Mouse (Mus musculus) liver, embryonic 16.5 days (tissue): ENCODE results near the gene Trpv2. TPM values are rescaled to one million over a fixed set of nuclear protein-coding genes. Genes with fewer than 3 reads are reported as not detected.

ENCODE experiments used
- ATAC-seq: fragments of 200-750 bp; cut with Nextera tagmentation; 2 replicates; pipeline ENCODE4 v1.8.0; 2017; ENCODE audit warnings: low read depth, mild to moderate bottlenecking, moderate number of reproducible peaks, moderate library complexity
- H3K27ac ChIP-seq: fragments of 300-500 bp; sonication (generic); 2 replicates; pipeline ENCODE4 v1.5.1; 2014; ENCODE audit warnings: mild to moderate bottlenecking, low read length
- H3K27me3 ChIP-seq: fragments of 300-500 bp; sonication (generic); 2 replicates; pipeline ENCODE4 v1.6.1; 2014; ENCODE audit warnings: low read depth, low read length, mixed read lengths; ENCODE audit not compliant: control insufficient read depth, insufficient read depth
- H3K36me3 ChIP-seq: fragments of 300-500 bp; sonication (generic); 2 replicates; pipeline ENCODE4 v1.6.1; 2014; ENCODE audit warnings: mild to moderate bottlenecking; ENCODE audit not compliant: control insufficient read depth, insufficient read depth
- H3K4me1 ChIP-seq: fragments of 300-500 bp; sonication (generic); 2 replicates; pipeline ENCODE4 v1.6.1; 2014; ENCODE audit warnings: low read depth, low read length, mixed read lengths; ENCODE audit not compliant: control insufficient read depth
- H3K4me2 ChIP-seq: fragments of 300-500 bp; sonication (generic); 2 replicates; pipeline ENCODE4 v1.6.1; 2014; ENCODE audit warnings: low read depth, low read length, mixed read lengths
- H3K4me3 ChIP-seq: fragments of 300-500 bp; sonication (generic); 2 replicates; pipeline ENCODE4 v1.5.1; 2014; ENCODE audit warnings: low read depth, mild to moderate bottlenecking, low read length
- H3K9ac ChIP-seq: fragments of 300-500 bp; sonication (generic); 2 replicates; pipeline ENCODE4 v1.6.1; 2014; ENCODE audit warnings: low read depth, low read length
- H3K9me3 ChIP-seq: fragments of 300-500 bp; sonication (generic); replicated peaks from 2 replicates; pipeline ENCODE4 v1.6.1; 2016; ENCODE audit warnings: low read length; ENCODE audit not compliant: control insufficient read depth
- WGBS: fragments of 180-500 bp; shearing (Covaris S2); extraction: QIAGEN DNeasy Blood & Tissue Kit; methylation state at CpG from one replicate; pipeline ENCODE4 v1.1.7; 2014; ENCODE audit not compliant: insufficient replicate concordance; 5-methylcytosine and 5-hydroxymethylcytosine counted together
- polyA plus RNA-seq: library from polyadenylated mRNA; unstranded; fragments of >200 nt; fragmentation: Nextera tagmentation; extraction: Ambion mirVana; gene quantifications from 2 replicates; pipeline ENCODE4 v1.2.1, GENCODE M21; 2015

Trpv2 gene
- polyA plus RNA-seq, 1 experiment from 2014 or later, result 5.0 TPM

DNA sequence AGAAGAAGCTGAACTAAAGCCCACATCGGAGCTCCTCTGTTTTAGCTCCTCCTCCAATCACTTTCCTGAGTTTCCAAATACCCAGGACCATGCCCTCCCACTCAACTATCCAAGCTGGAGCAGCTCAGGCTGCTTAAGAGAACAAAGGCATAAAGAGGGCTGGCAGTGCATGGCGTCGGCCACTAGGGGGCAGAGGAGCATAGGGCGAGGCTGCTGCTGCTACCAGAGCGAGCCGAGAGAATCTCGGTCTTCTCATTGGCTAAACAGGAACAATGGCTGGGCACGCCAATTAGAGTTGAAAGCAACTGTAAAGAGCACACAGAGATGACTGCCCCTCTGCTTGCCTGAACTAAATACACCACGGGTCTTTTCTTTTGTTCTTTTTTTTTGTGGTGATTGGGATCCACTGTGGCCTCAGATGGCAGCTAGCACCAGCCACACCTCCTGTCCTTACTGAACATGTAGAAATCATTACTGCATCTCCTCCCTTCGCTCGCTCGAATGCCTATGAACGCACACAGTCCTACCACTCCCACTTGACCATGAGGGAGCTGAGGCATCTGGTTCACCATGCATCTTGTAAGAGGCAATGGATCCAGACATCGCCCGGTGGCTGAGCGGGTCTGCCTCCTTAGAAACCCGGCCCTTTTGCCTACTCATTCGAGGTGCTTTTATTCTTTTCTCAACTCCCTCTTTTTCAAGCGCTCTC is 39.5 kb downstream of the Trpv2 start:
- Histone ChIP-seq H3K4me1 (no peaks in the 10 kb centered on the region; the same call in 1 of the 2 replicates), H3K4me3 (no peak overlapping the region), H3K27ac (no peak overlapping the region), H3K27me3 (no peaks in the 10 kb centered on the region), H3K4me2 (no peak overlapping the region), H3K9me3 (no peaks in the 10 kb centered on the region), H3K9ac (no peak overlapping the region), H3K36me3 (no peaks in the 10 kb centered on the region)
- 32% methylated on average over 19 of the region's 19 CpGs for WGBS
- peak; percentile 66 for ATAC-seq

DNA sequence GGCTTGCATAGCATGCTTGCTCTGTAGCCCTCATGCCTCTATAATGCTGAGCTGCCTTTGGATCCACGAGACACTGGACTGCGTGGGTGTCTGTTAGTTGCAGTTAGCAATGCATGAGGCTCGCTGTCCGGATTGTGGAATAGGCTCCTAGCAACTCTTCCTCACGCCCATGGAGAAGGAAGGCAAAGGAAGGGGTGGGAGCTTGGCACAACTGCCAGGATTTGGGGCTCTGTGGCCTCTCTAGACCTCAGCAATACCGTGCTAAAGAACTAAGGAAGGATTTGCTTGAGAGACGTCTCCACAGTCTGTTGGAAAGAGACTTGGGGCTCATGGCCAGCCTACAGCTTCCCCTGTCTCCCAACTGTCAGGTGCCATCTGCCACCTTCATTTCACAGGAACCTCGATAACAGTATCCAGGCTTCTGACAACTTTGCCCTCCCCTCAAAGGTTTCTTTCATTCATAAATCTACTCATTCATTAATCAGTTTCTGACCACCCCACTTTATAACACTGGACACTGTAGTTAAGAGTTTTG is 40.7 kb downstream of the Trpv2 start:
- Histone ChIP-seq H3K4me1 (no peaks in the 10 kb centered on the region), H3K9me3 (no peaks in the 10 kb centered on the region), H3K4me3 (no peak overlapping the region), H3K36me3 (no peaks in the 10 kb centered on the region), H3K27ac (no peak overlapping the region), H3K4me2 (no peak overlapping the region), H3K9ac (no peak overlapping the region), H3K27me3 (no peaks in the 10 kb centered on the region)
- ATAC-seq, result no peak
- 65% methylated on average over 8 of the region's 8 CpGs for WGBS

DNA sequence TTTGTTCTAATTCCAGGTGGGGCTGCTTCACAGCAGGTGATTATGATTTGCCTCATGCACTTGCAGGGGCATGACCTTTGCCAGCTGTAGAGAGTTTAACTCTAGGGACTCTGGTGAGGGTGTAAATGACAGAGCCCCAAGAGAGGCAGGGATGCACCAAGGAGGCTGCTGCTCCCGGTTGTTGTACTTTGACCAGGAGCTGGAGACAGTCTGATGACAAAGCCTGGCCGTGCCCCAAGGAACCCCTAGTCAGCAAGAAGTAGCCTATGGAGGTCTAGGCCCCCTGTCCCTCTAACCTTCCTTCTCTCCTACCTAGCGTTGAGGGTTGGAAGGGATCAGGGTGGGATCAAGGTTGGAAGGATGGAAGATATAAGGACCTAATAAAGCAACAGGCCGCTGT is 41.2 kb downstream of the Trpv2 start:
- ATAC-seq, result no peak
- Histone ChIP-seq H3K4me2 (no peak overlapping the region), H3K27me3 (no peaks in the 10 kb centered on the region), H3K4me3 (no peak overlapping the region), H3K27ac (no peak overlapping the region), H3K9ac (no peak overlapping the region), H3K9me3 (no peaks in the 10 kb centered on the region), H3K36me3 (no peaks in the 10 kb centered on the region), H3K4me1 (no peaks in the 10 kb centered on the region)
- WGBS, result 73% methylated on average over 4 of the region's 4 CpGs

DNA sequence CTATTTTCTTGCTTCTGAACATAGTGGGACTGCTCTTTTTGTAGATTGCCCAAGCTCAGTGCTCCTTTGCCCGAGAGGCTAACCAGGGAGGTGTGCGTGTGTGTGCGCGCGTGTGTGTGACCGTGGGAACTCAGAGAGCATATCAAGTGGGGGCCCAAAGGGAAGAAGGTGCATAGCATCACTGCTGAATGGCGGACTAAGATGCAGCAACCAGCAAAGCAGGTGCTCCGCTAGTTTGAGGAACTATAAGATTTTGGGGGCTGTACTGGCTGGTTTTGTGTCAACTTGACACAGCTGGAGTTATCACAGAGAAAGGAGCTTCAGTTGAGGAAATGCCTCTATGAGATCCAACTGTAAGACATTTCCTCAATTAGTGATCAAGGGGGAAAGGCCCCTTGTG is 46.8 kb downstream of the Trpv2 start:
- no peaks in the 10 kb centered on the region for H3K9me3 ChIP-seq
- no peak overlapping the region for H3K4me2 ChIP-seq
- H3K4me3 ChIP-seq, result no peak overlapping the region
- H3K9ac ChIP-seq, result no peak overlapping the region
- H3K27me3 ChIP-seq, result no peaks in the 10 kb centered on the region
- no peaks in the 10 kb centered on the region for H3K36me3 ChIP-seq
- WGBS, result 64% methylated on average over 8 of the region's 8 CpGs
- H3K27ac ChIP-seq, result no peak overlapping the region
- ATAC-seq, result no peak
- H3K4me1 ChIP-seq, result peaks cover 13% of the 10 kb centered on the region

DNA sequence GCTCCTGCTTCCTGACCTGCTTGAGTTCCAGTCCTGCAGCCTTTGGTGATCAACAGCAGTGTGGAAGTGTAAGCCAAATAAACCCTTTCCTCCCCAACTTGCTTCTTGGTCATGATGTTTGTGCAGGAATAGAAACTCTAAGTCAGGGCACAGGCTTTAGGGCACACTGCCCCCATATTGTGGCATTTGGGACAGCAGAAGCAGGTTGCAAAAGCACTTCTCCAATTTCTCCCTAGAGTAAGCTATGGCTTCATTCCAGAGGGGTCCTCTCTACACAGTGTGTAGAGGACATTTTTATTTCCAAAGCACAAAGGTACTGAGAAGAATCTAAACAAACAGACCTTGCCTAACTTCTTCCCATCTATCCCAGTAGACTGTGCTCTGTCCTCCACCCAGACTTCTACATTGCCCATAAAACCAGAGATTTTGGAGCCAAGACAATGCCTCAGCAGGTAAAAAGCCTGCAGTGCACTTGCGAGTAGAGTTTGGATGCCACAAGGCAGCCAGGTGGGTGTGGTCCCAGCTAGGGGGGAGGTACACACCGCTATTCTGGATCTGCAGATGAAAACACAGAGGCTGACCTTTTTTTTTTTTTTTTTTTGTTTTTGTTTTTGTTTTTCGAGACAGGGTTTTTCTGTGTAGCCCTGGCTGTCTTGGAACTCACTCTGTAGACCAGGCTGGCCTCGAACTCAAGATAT is 47.4 kb downstream of the Trpv2 start:
- no peaks in the 10 kb centered on the region for H3K36me3 ChIP-seq
- no peaks in the 10 kb centered on the region for H3K9me3 ChIP-seq
- no peak overlapping the region for H3K27ac ChIP-seq
- 52% methylated on average over 4 of the region's 4 CpGs for WGBS
- H3K9ac ChIP-seq, result no peak overlapping the region
- H3K4me3 ChIP-seq, result no peak overlapping the region
- H3K27me3 ChIP-seq, result no peaks in the 10 kb centered on the region
- ATAC-seq, result no peak
- peaks cover 13% of the 10 kb centered on the region for H3K4me1 ChIP-seq
- H3K4me2 ChIP-seq, result no peak overlapping the region

DNA sequence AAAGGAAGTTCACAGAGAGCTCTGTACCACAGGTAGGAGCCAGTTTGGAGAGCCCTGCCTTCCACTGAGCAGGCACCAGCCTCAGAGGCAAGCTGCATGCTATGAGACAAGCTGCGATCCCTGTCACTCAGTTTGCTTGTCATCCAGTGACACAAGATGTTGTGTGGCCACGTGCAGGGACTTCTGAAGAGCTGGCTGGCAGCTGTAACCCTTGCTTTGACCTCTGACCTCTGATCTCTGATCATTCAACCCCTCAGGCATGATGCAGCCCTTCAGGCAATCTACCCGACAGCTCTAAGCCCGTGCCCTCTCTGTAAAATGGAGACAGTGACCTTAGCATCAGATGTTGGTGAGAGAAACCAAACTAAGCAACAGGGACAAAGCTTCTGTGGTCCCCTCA is 48.6 kb downstream of the Trpv2 start:
- Histone ChIP-seq H3K9ac (no peak overlapping the region), H3K4me3 (no peak overlapping the region), H3K9me3 (no peaks in the 10 kb centered on the region), H3K36me3 (no peaks in the 10 kb centered on the region), H3K27me3 (no peaks in the 10 kb centered on the region), H3K27ac (no peak overlapping the region), H3K4me1 (peaks cover 13% of the 10 kb centered on the region), H3K4me2 (no peak overlapping the region)
- WGBS, result 58% methylated on average over 4 of the region's 4 CpGs
- ATAC-seq, result no peak

DNA sequence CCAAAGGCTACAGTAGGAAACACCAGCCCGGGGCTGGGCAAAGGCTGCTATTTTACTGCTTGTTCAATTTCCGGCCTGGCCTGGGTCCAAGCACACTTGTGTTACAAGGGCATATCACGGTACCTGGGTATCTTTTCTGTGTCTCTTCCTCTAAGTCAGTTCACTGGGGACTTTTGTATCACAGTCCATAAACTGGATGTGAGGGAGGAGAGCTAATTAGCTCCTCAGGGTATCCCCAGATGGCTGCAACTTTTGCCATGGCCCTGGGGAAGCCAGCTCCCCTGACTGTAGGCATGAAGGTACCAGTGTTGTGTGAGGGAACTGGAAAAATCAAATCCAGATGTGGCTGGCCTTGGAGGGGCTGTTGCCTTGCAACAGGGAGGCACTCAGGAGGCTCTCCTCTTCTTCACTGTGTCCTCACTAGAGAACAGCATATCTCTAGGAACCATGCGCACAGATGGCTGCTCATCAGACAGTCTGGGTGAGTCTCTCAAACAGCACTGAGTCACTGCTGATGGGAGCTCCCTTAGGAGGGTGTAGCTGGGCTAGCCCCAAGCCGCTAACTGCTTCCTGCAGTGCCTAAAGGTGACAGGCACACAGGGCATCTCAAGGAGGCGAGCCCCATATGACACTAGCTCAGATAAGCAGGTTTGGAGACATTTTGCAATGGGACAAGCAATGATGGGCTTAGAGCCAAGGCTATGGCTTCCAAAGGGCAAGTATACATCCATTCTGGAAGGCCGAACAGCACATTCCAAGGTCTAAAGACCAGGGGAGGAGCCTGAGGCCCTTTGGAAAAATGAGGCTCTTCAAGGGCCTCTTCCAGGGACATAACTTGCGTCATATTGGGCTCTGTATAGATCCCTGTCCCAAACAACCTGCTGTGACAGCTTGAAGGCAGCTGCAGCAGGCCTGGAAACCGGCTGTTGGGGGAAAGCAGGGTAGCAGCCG is 50.3 kb downstream of the Trpv2 start:
- WGBS, result 39% methylated on average over 10 of the region's 10 CpGs

DNA sequence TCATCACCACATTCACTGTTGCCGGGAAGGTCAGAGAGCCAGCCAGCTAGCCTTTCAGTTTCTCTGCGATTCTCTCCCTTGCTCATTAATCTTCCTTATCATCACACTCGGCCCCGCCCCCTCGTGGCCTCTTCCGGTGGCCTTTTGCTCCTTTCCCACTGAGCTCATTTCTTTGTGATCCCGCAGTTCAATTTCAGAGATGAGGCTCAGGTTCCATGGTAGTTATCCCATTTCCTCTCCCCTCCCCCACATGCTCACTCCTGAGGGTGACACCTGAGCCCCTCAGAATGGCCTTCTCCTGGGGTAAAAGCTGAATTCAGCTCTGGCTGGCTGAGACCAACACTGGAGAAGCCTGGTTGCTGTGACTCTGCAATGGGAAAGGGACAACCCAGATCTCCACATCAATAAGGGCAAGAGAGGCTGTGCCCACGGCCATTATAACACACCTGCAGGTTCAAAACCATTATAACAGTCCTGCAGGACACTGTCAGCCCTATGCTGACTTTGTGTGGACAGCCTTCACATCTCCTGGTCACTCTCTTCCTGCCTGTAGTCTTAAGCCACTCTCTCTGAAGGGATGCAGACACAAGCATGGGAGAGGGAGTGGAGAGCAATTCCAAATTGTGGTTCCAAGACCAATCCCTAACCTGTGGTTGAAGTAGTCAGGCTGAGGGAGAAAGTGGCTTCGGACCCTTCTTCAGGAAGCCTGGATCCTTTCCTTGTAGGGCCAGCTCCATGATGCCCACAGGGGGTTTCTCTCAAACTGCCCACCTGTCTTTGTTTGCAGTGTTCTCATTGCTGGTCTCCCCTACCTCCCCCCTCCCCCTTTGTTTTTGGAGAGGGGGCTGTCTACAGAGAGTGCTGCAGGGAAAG is 55.3 kb downstream of the Trpv2 start:
- Histone ChIP-seq H3K36me3 (no peaks in the 10 kb centered on the region), H3K4me1 (peaks cover 15% of the 10 kb centered on the region), H3K4me2 (peak overlapping the region; percentile 45), H3K9ac (no peak overlapping the region), H3K9me3 (no peaks in the 10 kb centered on the region), H3K27me3 (no peaks in the 10 kb centered on the region), H3K27ac (no peak overlapping the region), H3K4me3 (no peak overlapping the region)
- whole genome bisulfite sequencing, result 6% methylated on average over 9 of the region's 9 CpGs
- ATAC-seq, result no peak

More for the DNA sequence above, 50.3 kb downstream of the Trpv2 start:
- peaks cover 20% of the 10 kb centered on the region for H3K4me1 ChIP-seq
- no peaks in the 10 kb centered on the region for H3K36me3 ChIP-seq
- H3K9ac ChIP-seq, result no peak overlapping the region
- no peak overlapping the region for H3K4me2 ChIP-seq
- H3K27me3 ChIP-seq, result no peaks in the 10 kb centered on the region
- ATAC-seq, result peak; percentile 55
- no peak overlapping the region for H3K27ac ChIP-seq
- no peaks in the 10 kb centered on the region for H3K9me3 ChIP-seq
- no peak overlapping the region for H3K4me3 ChIP-seq
